Mouse (Mus musculus): ENCODE results near the gene C1qc. TPM values are rescaled to one million over a fixed set of nuclear protein-coding genes. Genes with fewer than 3 reads are reported as not detected.
A peak's percentile ranks its signal among the peaks of the same experiment; 100 is the strongest.

C1qc gene
- polyA plus RNA-seq, 1 experiment from 2014 or later, result 20.7 TPM

GRCm38 (mm10) chr4:136865531-136865930, 27.3 kb downstream of the C1qc start:
- Histone ChIP-seq H3K36me3 (no peaks in the 10 kb centered on the region), H3K27me3 (no peaks in the 10 kb centered on the region), H3K9me3 (no peaks in the 10 kb centered on the region), H3K4me1 (peaks cover 32% of the 10 kb centered on the region), H3K27ac (replicated peaks) (peak overlapping the region; percentile 41; the same call in 1 of the 2 replicates), H3K4me3 (no peak overlapping the region), H3K4me2 (replicated peaks) (no peak overlapping the region), H3K9ac (replicated peaks) (no peak overlapping the region)
- ATAC-seq (replicated peaks), result no peak
- WGBS, result 60% methylated on average over 5 of the region's 5 CpGs

DNA sequence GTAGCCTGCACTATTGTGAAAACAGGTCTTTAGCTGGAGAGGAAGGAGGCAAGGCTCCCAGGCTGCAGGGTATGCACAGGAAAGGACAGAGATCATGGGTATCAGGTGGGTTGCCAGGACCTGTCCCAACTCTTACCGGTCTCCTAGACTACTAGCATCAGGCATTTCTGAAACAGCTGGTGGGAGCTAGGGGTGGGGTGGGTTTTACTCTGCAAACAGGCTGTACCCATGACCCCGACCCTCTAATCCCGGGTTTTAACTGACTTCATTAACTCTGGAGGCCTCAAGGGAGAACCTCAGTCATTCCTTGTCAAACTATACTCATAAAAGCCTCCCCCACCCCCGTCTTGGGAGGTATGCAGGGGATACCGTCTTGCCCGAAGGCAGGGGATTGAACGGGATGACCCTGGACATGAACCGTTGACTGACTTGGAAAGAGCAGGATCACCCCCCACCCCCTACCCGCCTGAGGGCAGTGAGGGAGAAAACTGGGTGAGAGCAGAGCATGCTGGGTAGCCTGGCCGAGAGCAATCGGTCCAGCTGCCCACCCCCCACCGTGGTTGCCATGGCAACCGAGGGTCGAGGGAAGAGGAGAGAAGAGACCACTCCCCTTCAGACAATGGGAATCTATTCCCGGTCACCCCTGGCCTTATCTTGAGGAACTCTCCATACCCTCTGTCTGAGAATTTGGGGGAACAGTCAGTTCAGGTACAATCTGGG, 28.0 kb downstream of the C1qc start:
- no peak overlapping the region for H3K4me3 ChIP-seq
- no peaks in the 10 kb centered on the region for H3K36me3 ChIP-seq
- peak overlapping the region; percentile 41; the same call in 1 of the 2 replicates for H3K27ac ChIP-seq (replicated peaks)
- WGBS, result 3% methylated on average over 15 of the region's 15 CpGs
- H3K4me1 ChIP-seq, result peaks cover 32% of the 10 kb centered on the region
- no peaks in the 10 kb centered on the region for H3K27me3 ChIP-seq
- no peak overlapping the region for H3K4me2 ChIP-seq (replicated peaks)
- H3K9ac ChIP-seq (replicated peaks), result no peak overlapping the region
- H3K9me3 ChIP-seq, result no peaks in the 10 kb centered on the region
- ATAC-seq (replicated peaks), result no peak

DNA sequence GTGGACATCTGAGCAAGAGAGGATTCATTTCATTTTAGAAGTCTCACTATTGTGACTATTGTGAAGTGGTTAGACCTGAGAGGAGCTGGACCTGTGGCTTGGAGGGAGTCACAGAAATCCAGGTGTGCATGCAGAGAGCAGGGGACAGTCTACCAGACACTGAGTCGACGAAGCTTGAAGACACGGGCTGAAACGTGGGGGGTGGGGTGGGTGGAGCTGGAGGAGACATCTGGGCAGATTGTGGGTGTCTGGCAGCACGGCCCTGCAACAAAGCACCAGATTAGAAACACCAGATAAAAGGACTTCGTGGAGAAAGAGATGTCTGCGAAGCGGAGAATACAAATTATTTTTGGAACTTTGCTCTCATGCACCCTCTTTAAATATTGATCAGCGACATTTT, 29.3 kb downstream of the C1qc start:
- Histone ChIP-seq H3K27ac (replicated peaks) (no peak overlapping the region), H3K4me1 (peaks cover 32% of the 10 kb centered on the region), H3K9me3 (no peaks in the 10 kb centered on the region), H3K4me2 (replicated peaks) (no peak overlapping the region), H3K9ac (replicated peaks) (no peak overlapping the region), H3K4me3 (no peak overlapping the region), H3K36me3 (no peaks in the 10 kb centered on the region), H3K27me3 (no peaks in the 10 kb centered on the region)
- ATAC-seq (replicated peaks), result no peak
- 37% methylated on average over 9 of the region's 9 CpGs for WGBS

- Histone ChIP-seq H3K4me2 (replicated peaks) (no peak overlapping the region), H3K9ac (replicated peaks) (no peak overlapping the region), H3K9me3 (no peaks in the 10 kb centered on the region), H3K4me1 (peaks cover 25% of the 10 kb centered on the region), H3K27me3 (no peaks in the 10 kb centered on the region), H3K27ac (replicated peaks) (peak overlapping the region; percentile 49; the same call in 1 of the 2 replicates), H3K4me3 (no peak overlapping the region), H3K36me3 (no peaks in the 10 kb centered on the region)
- ATAC-seq (replicated peaks), result no peak
- WGBS, result 80% methylated on average over 2 of the region's 2 CpGs
These were observed 30.5 kb downstream of the C1qc start for GRCm38 (mm10) chr4:136862411-136862810.

- Histone ChIP-seq H3K4me3 (no peak overlapping the region), H3K4me1 (peaks cover 23% of the 10 kb centered on the region), H3K9me3 (no peaks in the 10 kb centered on the region), H3K9ac (replicated peaks) (no peak overlapping the region; the same call in 1 of the 2 replicates), H3K27ac (replicated peaks) (peak overlapping the region; percentile 49), H3K4me2 (replicated peaks) (no peak overlapping the region), H3K36me3 (no peaks in the 10 kb centered on the region), H3K27me3 (no peaks in the 10 kb centered on the region)
- peak; percentile 46 for ATAC-seq (replicated peaks)
- 2% methylated on average over 17 of the region's 17 CpGs for WGBS
These were observed 31.1 kb downstream of the C1qc start for GRCm38 (mm10) chr4:136861806-136862205.

GRCm38 (mm10) chr4:136860022-136860421, 32.8 kb downstream of the C1qc start:
- Histone ChIP-seq H3K4me2 (replicated peaks) (no peak overlapping the region), H3K27ac (replicated peaks) (no peak overlapping the region), H3K9ac (replicated peaks) (no peak overlapping the region), H3K36me3 (no peaks in the 10 kb centered on the region), H3K4me1 (peaks cover 17% of the 10 kb centered on the region), H3K27me3 (no peaks in the 10 kb centered on the region), H3K9me3 (no peaks in the 10 kb centered on the region), H3K4me3 (no peak overlapping the region)
- ATAC-seq (replicated peaks), result no peak
- WGBS, result 87% methylated on average over 7 of the region's 7 CpGs

- no peak overlapping the region for H3K27ac ChIP-seq (replicated peaks)
- no peaks in the 10 kb centered on the region for H3K36me3 ChIP-seq
- no peak overlapping the region for H3K4me2 ChIP-seq (replicated peaks)
- WGBS, result 26% methylated on average over 6 of the region's 6 CpGs
- H3K4me1 ChIP-seq, result no peaks in the 10 kb centered on the region
- H3K9me3 ChIP-seq, result no peaks in the 10 kb centered on the region
- ATAC-seq (replicated peaks), result no peak
- H3K4me3 ChIP-seq, result no peak overlapping the region
- H3K9ac ChIP-seq (replicated peaks), result no peak overlapping the region
- H3K27me3 ChIP-seq, result no peaks in the 10 kb centered on the region
These were observed 37.8 kb downstream of the C1qc start for GRCm38 (mm10) chr4:136855081-136855480.

- no peak overlapping the region for H3K4me2 ChIP-seq (replicated peaks)
- H3K36me3 ChIP-seq, result no peaks in the 10 kb centered on the region
- no peaks in the 10 kb centered on the region for H3K9me3 ChIP-seq
- no peak overlapping the region for H3K27ac ChIP-seq (replicated peaks)
- no peak overlapping the region for H3K4me3 ChIP-seq
- 87% methylated on average over 12 of the region's 12 CpGs for WGBS
- no peaks in the 10 kb centered on the region for H3K4me1 ChIP-seq
- ATAC-seq (replicated peaks), result no peak
- H3K9ac ChIP-seq (replicated peaks), result no peak overlapping the region
- H3K27me3 ChIP-seq, result no peaks in the 10 kb centered on the region
These were observed 39.9 kb downstream of the C1qc start for GRCm38 (mm10) chr4:136852989-136853388.

DNA sequence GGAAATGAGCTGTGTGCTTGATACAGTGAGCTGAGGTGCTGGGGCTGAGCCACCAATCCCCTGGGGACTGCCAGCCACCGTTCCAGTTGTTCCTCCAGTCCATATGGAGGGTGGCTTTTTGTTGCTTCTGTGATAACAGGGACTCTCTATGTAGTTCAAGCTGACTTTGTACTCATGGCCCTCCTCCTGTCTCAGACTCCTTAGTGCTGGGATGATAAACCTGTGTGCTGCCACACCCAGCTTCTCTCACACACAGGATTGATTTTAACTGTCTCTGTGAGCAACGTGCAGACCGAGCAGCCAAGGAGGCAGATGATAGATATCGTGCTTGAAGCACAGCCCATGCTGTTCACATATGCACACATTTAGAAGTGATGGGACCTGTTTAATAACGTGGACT, 40.7 kb downstream of the C1qc start:
- no peak overlapping the region for H3K4me2 ChIP-seq (replicated peaks)
- H3K9me3 ChIP-seq, result no peaks in the 10 kb centered on the region
- no peaks in the 10 kb centered on the region for H3K27me3 ChIP-seq
- H3K4me3 ChIP-seq, result no peak overlapping the region
- no peak overlapping the region for H3K27ac ChIP-seq (replicated peaks)
- no peak for ATAC-seq (replicated peaks)
- H3K4me1 ChIP-seq, result peaks cover 3% of the 10 kb centered on the region; the same call in 1 of the 2 replicates
- H3K9ac ChIP-seq (replicated peaks), result no peak overlapping the region
- 73% methylated on average over 5 of the region's 5 CpGs for WGBS
- no peaks in the 10 kb centered on the region for H3K36me3 ChIP-seq

GRCm38 (mm10) chr4:136848565-136848964, 44.3 kb downstream of the C1qc start:
- Histone ChIP-seq H3K27me3 (no peaks in the 10 kb centered on the region), H3K36me3 (no peaks in the 10 kb centered on the region), H3K9me3 (no peaks in the 10 kb centered on the region), H3K27ac (replicated peaks) (no peak overlapping the region), H3K4me2 (replicated peaks) (no peak overlapping the region), H3K4me3 (no peak overlapping the region), H3K4me1 (peaks cover 12% of the 10 kb centered on the region; the same call in 1 of the 2 replicates), H3K9ac (replicated peaks) (no peak overlapping the region)
- ATAC-seq (replicated peaks), result no peak
- 62% methylated on average over 4 of the region's 4 CpGs for WGBS

DNA sequence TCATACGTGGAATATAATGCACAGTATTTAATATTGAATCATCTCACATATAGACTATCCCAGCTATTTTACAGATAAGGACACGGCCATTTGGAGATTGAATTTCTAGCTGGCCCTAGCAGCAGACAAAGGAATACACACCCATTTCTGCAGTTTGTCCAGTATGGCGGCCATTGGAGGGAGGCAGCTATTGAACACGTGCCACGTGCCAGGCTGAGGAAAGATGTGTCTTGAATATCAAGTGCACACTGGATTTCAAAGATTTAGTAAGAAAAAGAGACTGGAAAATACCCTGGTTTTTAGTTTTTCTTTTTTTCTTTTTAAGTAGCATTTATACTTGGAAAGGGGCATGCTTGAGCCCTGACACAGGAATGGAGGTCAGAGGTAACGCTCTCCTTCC, 45.7 kb downstream of the C1qc start:
- WGBS, result 49% methylated on average over 6 of the region's 6 CpGs
- no peak for ATAC-seq (replicated peaks)
- H3K9ac ChIP-seq (replicated peaks), result no peak overlapping the region
- H3K4me2 ChIP-seq (replicated peaks), result no peak overlapping the region
- H3K36me3 ChIP-seq, result no peaks in the 10 kb centered on the region
- no peaks in the 10 kb centered on the region for H3K27me3 ChIP-seq
- peaks cover 12% of the 10 kb centered on the region; the same call in 1 of the 2 replicates for H3K4me1 ChIP-seq
- no peak overlapping the region for H3K27ac ChIP-seq (replicated peaks)
- H3K9me3 ChIP-seq, result no peaks in the 10 kb centered on the region
- no peak overlapping the region for H3K4me3 ChIP-seq

DNA sequence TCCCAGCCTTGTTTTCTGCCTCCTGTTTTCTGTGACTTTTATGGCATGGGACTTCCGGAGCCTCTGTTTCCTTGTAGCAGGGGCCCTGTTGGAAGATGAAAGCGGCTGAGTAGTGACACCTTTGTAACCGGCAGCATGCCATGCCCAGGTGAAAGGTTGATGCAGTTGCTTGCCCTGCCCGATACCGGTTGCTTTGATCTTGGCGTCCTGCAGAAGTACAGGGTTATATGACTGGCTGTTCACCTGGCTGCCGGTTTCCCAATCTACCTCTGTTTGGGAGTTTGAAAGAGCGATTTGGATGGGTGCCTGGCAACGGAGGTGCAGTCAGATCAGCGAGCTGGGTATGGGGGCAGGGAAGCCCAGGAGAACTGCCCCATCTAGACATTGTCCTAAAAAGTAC, 50.1 kb downstream of the C1qc start:
- Histone ChIP-seq H3K4me1 (peaks cover 25% of the 10 kb centered on the region), H3K9me3 (no peaks in the 10 kb centered on the region), H3K27ac (replicated peaks) (no peak overlapping the region), H3K4me2 (replicated peaks) (no peak overlapping the region), H3K36me3 (no peaks in the 10 kb centered on the region), H3K27me3 (no peaks in the 10 kb centered on the region), H3K4me3 (no peak overlapping the region), H3K9ac (replicated peaks) (no peak overlapping the region)
- 84% methylated on average over 10 of the region's 10 CpGs for WGBS
- no peak for ATAC-seq (replicated peaks)

- WGBS, result 86% methylated on average over 4 of the region's 4 CpGs
These were observed 50.8 kb downstream of the C1qc start for GRCm38 (mm10) chr4:136842033-136842432.

More at GRCm38 (mm10) chr4:136842033-136842432, 50.8 kb downstream of the C1qc start:
- H3K9me3 ChIP-seq, result no peaks in the 10 kb centered on the region
- H3K27me3 ChIP-seq, result no peaks in the 10 kb centered on the region
- H3K4me3 ChIP-seq, result no peak overlapping the region
- H3K27ac ChIP-seq (replicated peaks), result no peak overlapping the region
- no peak for ATAC-seq (replicated peaks)
- no peaks in the 10 kb centered on the region for H3K36me3 ChIP-seq
- H3K9ac ChIP-seq (replicated peaks), result no peak overlapping the region
- no peak overlapping the region for H3K4me2 ChIP-seq (replicated peaks)
- peaks cover 29% of the 10 kb centered on the region for H3K4me1 ChIP-seq

Measured in forebrain, embryonic 15.5 days (tissue).